Mouse (Mus musculus): ENCODE measurements around the gene Csrp3. TPM values are rescaled to one million over a fixed set of nuclear protein-coding genes. Genes with fewer than 3 reads are reported as not detected.

Csrp3 gene
- total and polyA plus RNA-seq, 3 experiments: 1.7 to 2.3 TPM; not detected in 1

GRCm38 (mm10) chr7:48880591-48881481 is 33.0 kb upstream of the Csrp3 start (continued):
- TF ChIP-seq KAT2A (IDR thresholded peaks at IDR 0.05; ENCODE audit: insufficient replicate concordance, low read length) (0 out of 2 replicates have a peak, but pooled peaks have one; percentile 56), EP300 (IDR thresholded peaks at IDR 0.05; ENCODE audit: low read length) (no peak), ZC3H11A (IDR thresholded peaks at IDR 0.05; ENCODE audit: low read depth, low read length) (no peak), TBP (conservative IDR thresholded peaks at IDR 0.05; ENCODE audit: low read depth, low read length) (0 out of 2 replicates have a peak, but pooled peaks have one; percentile 46), MAX (IDR thresholded peaks at IDR 0.05; ENCODE audit: low read length) (peak; percentile 67), E2F4 (IDR thresholded peaks at IDR 0.05; ENCODE audit: insufficient replicate concordance, low read depth, low read length) (peak; percentile 85; the same call in 1 of the 2 replicates), BHLHE40 (IDR thresholded peaks at IDR 0.05; ENCODE audit: low read depth, low read length) (peak; percentile 97), ETS1 (conservative IDR thresholded peaks at IDR 0.05; ENCODE audit: low read depth, low read length) (no peak), RCOR1 (conservative IDR thresholded peaks at IDR 0.05; ENCODE audit: low read depth, low read length) (0 out of 2 replicates have a peak, but pooled peaks have one; percentile 8)

GRCm38 (mm10) chr7:48879574-48879973 is 31.7 kb upstream of the Csrp3 start:
- H3K9ac ChIP-seq (ENCODE audit: insufficient read depth, low read depth): peak overlapping the region; percentile 40; the same call in 1 of the 2 replicates
- peak; percentile 15 for DNase-seq (ENCODE audit: extremely low read depth)
- peaks cover 29% of the 10 kb centered on the region for H3K27me3 ChIP-seq (replicated peaks)
- dilution Hi-C loops (cut with MboI; ENCODE audit: extremely low pct_ligation_motif_present, extremely low pct_unique_long_range_greater_than_20kb, low sequenced_read_pairs): no loop called here
- no peaks in the 10 kb centered on the region; the same call in 1 of the 2 replicates for H3K79me2 ChIP-seq (replicated peaks; ENCODE audit: control insufficient read depth, extremely low read depth, insufficient read depth, poor library complexity, severe bottlenecking)
- peaks cover 4 to 13% of the 10 kb centered on the region in 2 experiments; a peak in 3 of 4 replicates for H3K4me1 ChIP-seq (ENCODE audit: control insufficient read depth in 1 of 2, insufficient read depth in 2 of 2)
- peak overlapping the region; percentile 46 for H3K4me2 ChIP-seq (ENCODE audit: insufficient read depth, low read depth, poor library complexity, severe bottlenecking)
- no peak overlapping the region for H3K27ac ChIP-seq (ENCODE audit: insufficient read depth, low read depth)
- no peaks in the 10 kb centered on the region for H3K9me3 ChIP-seq (replicated peaks; ENCODE audit: low read length)
- peaks cover 23 to 35% of the 10 kb centered on the region in 2 experiments for H3K36me3 ChIP-seq (replicated peaks in 1 of 2; ENCODE audit: control insufficient read depth in 1 of 2, insufficient read depth in 1 of 2, low read length in 1 of 2)
- TF ChIP-seq GABPA (IDR thresholded peaks at IDR 0.05; ENCODE audit: insufficient replicate concordance, low read depth, low read length) (no peak), USF2 (conservative IDR thresholded peaks at IDR 0.05; ENCODE audit: low read depth, low read length) (no peak), MXI1 (IDR thresholded peaks at IDR 0.05; ENCODE audit: low read depth, low read length) (no peak), E2F4 (IDR thresholded peaks at IDR 0.05; ENCODE audit: insufficient replicate concordance, low read depth, low read length) (no peak), ZKSCAN1 (IDR thresholded peaks at IDR 0.05; ENCODE audit: borderline replicate concordance, low read depth, low read length) (no peak), CHD2 (IDR thresholded peaks at IDR 0.05; ENCODE audit: low read length) (no peak), TCF12 (IDR thresholded peaks at IDR 0.05; ENCODE audit: low read depth, low read length) (no peak), PAX5 (IDR thresholded peaks at IDR 0.05; ENCODE audit: low read length) (no peak), EP300 (IDR thresholded peaks at IDR 0.05; ENCODE audit: low read length) (no peak), MEF2A (IDR thresholded peaks at IDR 0.05; ENCODE audit: borderline replicate concordance, low read depth, low read length) (no peak), ZC3H11A (IDR thresholded peaks at IDR 0.05; ENCODE audit: low read depth, low read length) (no peak), HCFC1 (IDR thresholded peaks at IDR 0.05; ENCODE audit: low read depth, low read length) (no peak), MAX (IDR thresholded peaks at IDR 0.05; ENCODE audit: low read length) (no peak), KAT2A (IDR thresholded peaks at IDR 0.05; ENCODE audit: insufficient replicate concordance, low read length) (no peak), ZMIZ1 (IDR thresholded peaks at IDR 0.05; ENCODE audit: low read depth, low read length) (no peak), MAFK (IDR thresholded peaks at IDR 0.05; ENCODE audit: insufficient replicate concordance, low read length) (no peak), RCOR1 (conservative IDR thresholded peaks at IDR 0.05; ENCODE audit: low read depth, low read length) (no peak), ELF1 (IDR thresholded peaks at IDR 0.05; ENCODE audit: low read depth, low read length) (no peak), BHLHE40 (IDR thresholded peaks at IDR 0.05; ENCODE audit: low read depth, low read length) (no peak; the same call in 1 of the 2 replicates), SMC3 (IDR thresholded peaks at IDR 0.05; ENCODE audit: low read depth, low read length) (no peak)
- peak overlapping the region in 1 of 3 experiments; percentile 17 for H3K4me3 ChIP-seq (replicated peaks in 1 of 3; ENCODE audit: low read depth in 2 of 3, low read length in 2 of 3, poor library complexity in 1 of 3)
- in situ Hi-C loops (cut with MboI; ENCODE audit: low pct_ligation_motif_present, low pct_unique_long_range_greater_than_20kb, low sequenced_read_pairs): loop anchor here (5.0 kb wide), 1 partner anchor 122 kb away; no protein-coding TSS in a partner anchor

Data from CH12.LX (cell line).